ENCODE assay signal across 8 mouse cellular contexts in genomic region chr8:94914701-94915101, GRCm38 (mm10). TPM values are rescaled to one million over a fixed set of nuclear protein-coding genes. Genes with fewer than 3 reads are reported as not detected.
A peak's percentile ranks its signal among the peaks of the same experiment; 100 is the strongest.
DNase-seq lines count a peak whose midpoint lies in the region.

No protein-coding gene starts in this region.

- peak overlapping the region; percentile 80 for H3K27ac ChIP-seq in embryonic facial prominence, embryonic 10.5 days (replicated peaks)

- H3K4me1 ChIP-seq in embryonic facial prominence, embryonic 10.5 days = peaks cover 64% of the 10 kb centered on the region

- intact Hi-C loops in left cerebral cortex, postnatal 14 days (cut with DNase I) = no loop called here
- intact Hi-C loops in gastrocnemius, postnatal 14 days (cut with DNase I; ENCODE audit: low total_unique reads) = no loop called here

- DNase-seq in left cerebral cortex, postnatal 14 days (ENCODE audit: low spot score in 2 of 2) = peak; percentile 10 to 49
- no peak for DNase-seq in left cerebral cortex, adult 8-10 months (ENCODE audit: low spot score in 2 of 2)
- DNase-seq in embryonic facial prominence, embryonic 10.5 days (ENCODE audit: low spot score) = peak; percentile 85
- DNase-seq in gastrocnemius, postnatal 14 days = peak; percentile 76
- peak; percentile 52 for DNase-seq in lung, postnatal 14 days
- DNase-seq in liver = no peak
- DNase-seq in natural killer cell, adult 2 months (ENCODE audit: low spot score in 2 of 2) = no peak
- no peak for DNase-seq in ovary, postnatal 14 days (ENCODE audit: low spot score)

- peaks cover 53% of the 10 kb centered on the region for H3K27me3 ChIP-seq in embryonic facial prominence, embryonic 10.5 days (replicated peaks; ENCODE audit: low read depth, poor library complexity, severe bottlenecking)

- no peaks in the 10 kb centered on the region for H3K9me3 ChIP-seq in embryonic facial prominence, embryonic 10.5 days

- H3K4me3 ChIP-seq in embryonic facial prominence, embryonic 10.5 days = peak overlapping the region; percentile 41

- peaks cover 30% of the 10 kb centered on the region for H3K36me3 ChIP-seq in embryonic facial prominence, embryonic 10.5 days (replicated peaks)

- WGBS in embryonic facial prominence, embryonic 10.5 days = 32% methylated on average over 3 of the region's 3 CpGs

RNA-seq across cellular contexts. Expression of gene Ccdc102a, which starts 3.2 kb away (rescaled TPM):
- 1 to 10 TPM; 2.0 to 2.4 TPM for total RNA-seq in left cerebral cortex, postnatal 14 days (2021)
- total RNA-seq in left cerebral cortex, adult 8-10 months (2022) = 1 to 10 TPM; 1.2 to 2.2 (median 1.8) TPM
- 23.0 and 24.1 TPM in 2 replicates for polyA plus RNA-seq in embryonic facial prominence, embryonic 10.5 days (2016; fragmentation: Nextera tagmentation; extraction: Ambion mirVana)
- total RNA-seq in gastrocnemius, postnatal 14 days (2021) = 10 to 100 TPM in 1 of 2 experiments, 1 to 10 TPM in 1; 7.1 to 10.9 TPM

RNA-seq across cellular contexts. Expression of gene Adgrg5, which starts 8.8 kb away (rescaled TPM):
- not detected for total RNA-seq in left cerebral cortex, postnatal 14 days (2021)
- under 1 TPM in 3 of 4 experiments, not detected in 1; 0.17 to 0.95 (median 0.46) TPM for total RNA-seq in left cerebral cortex, adult 8-10 months (2022)
- polyA plus RNA-seq in embryonic facial prominence, embryonic 10.5 days (2016; fragmentation: Nextera tagmentation; extraction: Ambion mirVana) = 0.30 and 0.51 TPM in 2 replicates
- total RNA-seq in gastrocnemius, postnatal 14 days (2021) = not detected

RNA-seq across cellular contexts. Expression of gene Dok4, which starts 38.6 kb away (rescaled TPM):
- 10 to 100 TPM; 42.3 to 44.1 TPM for total RNA-seq in left cerebral cortex, postnatal 14 days (2021)
- total RNA-seq in left cerebral cortex, adult 8-10 months (2022) = 10 to 100 TPM; 15.1 to 18.3 (median 17.3) TPM
- 16.3 and 16.8 TPM in 2 replicates for polyA plus RNA-seq in embryonic facial prominence, embryonic 10.5 days (2016; fragmentation: Nextera tagmentation; extraction: Ambion mirVana)
- total RNA-seq in gastrocnemius, postnatal 14 days (2021) = 1 to 10 TPM; 9.6 to 9.8 TPM

RNA-seq across cellular contexts. Expression of gene Polr2c, which starts 57.5 kb away (rescaled TPM):
- total RNA-seq in left cerebral cortex, postnatal 14 days (2021) = 10 to 100 TPM; 52.0 to 60.5 TPM
- total RNA-seq in left cerebral cortex, adult 8-10 months (2022) = 10 to 100 TPM; 64.6 to 75.4 (median 67.0) TPM
- polyA plus RNA-seq in embryonic facial prominence, embryonic 10.5 days (2016; fragmentation: Nextera tagmentation; extraction: Ambion mirVana) = 180 and 184 TPM in 2 replicates
- 10 to 100 TPM; 37.3 to 39.4 TPM for total RNA-seq in gastrocnemius, postnatal 14 days (2021)

RNA-seq across cellular contexts. Expression of gene Adgrg1, which starts 59.9 kb away (rescaled TPM):
- 100 to 1,000 TPM in 1 of 2 experiments, 10 to 100 TPM in 1; 93.3 to 110 TPM for total RNA-seq in left cerebral cortex, postnatal 14 days (2021)
- total RNA-seq in left cerebral cortex, adult 8-10 months (2022) = 10 to 100 TPM; 72.9 to 94.8 (median 80.5) TPM
- 32.9 and 38.2 TPM in 2 replicates for polyA plus RNA-seq in embryonic facial prominence, embryonic 10.5 days (2016; fragmentation: Nextera tagmentation; extraction: Ambion mirVana)
- 10 to 100 TPM; 21.4 to 38.2 TPM for total RNA-seq in gastrocnemius, postnatal 14 days (2021)

Comparison
In these comparisons a context has a peak if more than half of its experiments do, and no peak if none do; other contexts are left out.
1. DNase-seq: peak in left cerebral cortex, postnatal 14 days (2 of 2), embryonic facial prominence, embryonic 10.5 days (single experiment), gastrocnemius, postnatal 14 days (single experiment) and lung, postnatal 14 days (single experiment); none in left cerebral cortex, adult 8-10 months (0 of 2), liver (single experiment), natural killer cell, adult 2 months (0 of 2) and ovary, postnatal 14 days (single experiment).